Mouse (Mus musculus): Measurements from ENCODE around the gene Pex19. TPM values are rescaled to one million over a fixed set of nuclear protein-coding genes. Genes with fewer than 3 reads are reported as not detected.

Pex19 gene
- total and polyA plus RNA-seq, 2 experiments = 92.5 to 113 TPM

GRCm38 (mm10) chr1:172173181-172173580 lies 46.6 kb downstream of the Pex19 start:
- no peak overlapping the region for H3K9ac ChIP-seq (ENCODE audit: low read depth, low read length)
- no peak overlapping the region for H3K4me3 ChIP-seq (ENCODE audit: insufficient read depth, low read depth, low read length)
- peaks cover 79% of the 10 kb centered on the region for H3K36me3 ChIP-seq (ENCODE audit: control insufficient read depth, insufficient read depth, low read length)
- WGBS = 91% methylated on average over 5 of the region's 5 CpGs
- H3K4me1 ChIP-seq (ENCODE audit: control insufficient read depth, insufficient read depth, low read length) = no peaks in the 10 kb centered on the region
- TF ChIP-seq POLR2A (IDR thresholded peaks at IDR 0.05; ENCODE audit: extremely low read depth, insufficient read depth, low read length) (no peak), CTCF (IDR thresholded peaks at IDR 0.05; ENCODE audit: low read depth, low read length) (no peak)
- peaks cover 20% of the 10 kb centered on the region for H3K79me2 ChIP-seq (ENCODE audit: control insufficient read depth, insufficient read depth, low read length)
- H3K27me3 ChIP-seq (ENCODE audit: control insufficient read depth, insufficient read depth, low read length) = no peaks in the 10 kb centered on the region
- no peak overlapping the region for H3K27ac ChIP-seq (replicated peaks; ENCODE audit: insufficient read depth, low read depth, low read length)
- DNase-seq (ENCODE audit: extremely low read depth, low read depth, low spot score) = no peak

- Histone ChIP-seq H3K4me3 (ENCODE audit: insufficient read depth, low read depth, low read length) (no peak overlapping the region), H3K27me3 (ENCODE audit: control insufficient read depth, insufficient read depth, low read length) (no peaks in the 10 kb centered on the region), H3K4me1 (ENCODE audit: control insufficient read depth, insufficient read depth, low read length) (no peaks in the 10 kb centered on the region), H3K36me3 (ENCODE audit: control insufficient read depth, insufficient read depth, low read length) (peaks cover 76% of the 10 kb centered on the region), H3K79me2 (ENCODE audit: control insufficient read depth, insufficient read depth, low read length) (0 out of 2 replicates have a peak, but pooled peaks cover 4% of the 10 kb centered on the region), H3K9ac (ENCODE audit: low read depth, low read length) (no peak overlapping the region), H3K27ac (replicated peaks; ENCODE audit: insufficient read depth, low read depth, low read length) (no peak overlapping the region)
- TF ChIP-seq POLR2A (IDR thresholded peaks at IDR 0.05; ENCODE audit: extremely low read depth, insufficient read depth, low read length) (no peak), CTCF (IDR thresholded peaks at IDR 0.05; ENCODE audit: low read depth, low read length) (no peak)
- peak; percentile 38 for DNase-seq (ENCODE audit: extremely low read depth, low read depth, low spot score)
- 60% methylated on average over 7 of the region's 7 CpGs for WGBS
Measured at GRCm38 (mm10) chr1:172177791-172178190, 51.2 kb downstream of the Pex19 start.

DNA sequence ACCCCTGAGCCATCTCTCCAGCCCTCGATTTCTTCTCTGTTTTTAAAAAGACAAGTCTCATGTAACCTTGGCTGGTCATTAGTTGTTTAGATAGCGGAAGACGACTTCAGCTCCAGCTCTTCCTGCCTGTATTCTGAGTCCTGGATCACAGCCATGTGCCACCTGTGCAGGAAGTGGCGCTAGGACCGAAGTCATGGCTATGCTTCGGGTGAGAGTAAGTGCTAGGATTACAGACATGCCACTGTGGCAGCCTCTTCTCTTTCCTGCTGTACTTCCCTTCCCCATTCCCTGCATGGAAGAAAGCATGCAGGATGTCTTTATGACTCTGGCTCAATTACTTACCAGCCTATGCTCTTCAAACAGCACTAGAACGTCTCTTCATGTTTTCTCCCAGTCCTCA lies 52.5 kb downstream of the Pex19 start:
- DNase-seq (ENCODE audit: extremely low read depth, low read depth, low spot score) = no peak
- 67% methylated on average over 7 of the region's 7 CpGs for WGBS

GRCm38 (mm10) chr1:172180881-172181280 lies 54.3 kb downstream of the Pex19 start:
- Histone ChIP-seq H3K27ac (replicated peaks; ENCODE audit: insufficient read depth, low read depth, low read length) (no peak overlapping the region), H3K9ac (ENCODE audit: low read depth, low read length) (no peak overlapping the region), H3K4me1 (ENCODE audit: control insufficient read depth, insufficient read depth, low read length) (no peaks in the 10 kb centered on the region), H3K4me3 (ENCODE audit: insufficient read depth, low read depth, low read length) (no peak overlapping the region), H3K27me3 (ENCODE audit: control insufficient read depth, insufficient read depth, low read length) (no peaks in the 10 kb centered on the region), H3K36me3 (ENCODE audit: control insufficient read depth, insufficient read depth, low read length) (peaks cover 64% of the 10 kb centered on the region), H3K79me2 (ENCODE audit: control insufficient read depth, insufficient read depth, low read length) (no peaks in the 10 kb centered on the region; the same call in 1 of the 2 replicates)
- no peak for DNase-seq (ENCODE audit: extremely low read depth, low read depth, low spot score)
- TF ChIP-seq POLR2A (IDR thresholded peaks at IDR 0.05; ENCODE audit: extremely low read depth, insufficient read depth, low read length) (no peak), CTCF (IDR thresholded peaks at IDR 0.05; ENCODE audit: low read depth, low read length) (no peak)
- 80% methylated on average over 4 of the region's 4 CpGs for WGBS

More for the DNA sequence above, 52.5 kb downstream of the Pex19 start:
- Histone ChIP-seq H3K27me3 (ENCODE audit: control insufficient read depth, insufficient read depth, low read length) (no peaks in the 10 kb centered on the region), H3K36me3 (ENCODE audit: control insufficient read depth, insufficient read depth, low read length) (peaks cover 69% of the 10 kb centered on the region), H3K9ac (ENCODE audit: low read depth, low read length) (no peak overlapping the region), H3K79me2 (ENCODE audit: control insufficient read depth, insufficient read depth, low read length) (no peaks in the 10 kb centered on the region), H3K27ac (replicated peaks; ENCODE audit: insufficient read depth, low read depth, low read length) (no peak overlapping the region), H3K4me3 (ENCODE audit: insufficient read depth, low read depth, low read length) (no peak overlapping the region), H3K4me1 (ENCODE audit: control insufficient read depth, insufficient read depth, low read length) (no peaks in the 10 kb centered on the region)
- TF ChIP-seq POLR2A (IDR thresholded peaks at IDR 0.05; ENCODE audit: extremely low read depth, insufficient read depth, low read length) (no peak), CTCF (IDR thresholded peaks at IDR 0.05; ENCODE audit: low read depth, low read length) (no peak)

- Histone ChIP-seq H3K27me3 (ENCODE audit: control insufficient read depth, insufficient read depth, low read length) (no peaks in the 10 kb centered on the region), H3K4me1 (ENCODE audit: control insufficient read depth, insufficient read depth, low read length) (no peaks in the 10 kb centered on the region), H3K4me3 (ENCODE audit: insufficient read depth, low read depth, low read length) (no peak overlapping the region), H3K9ac (ENCODE audit: low read depth, low read length) (no peak overlapping the region), H3K36me3 (ENCODE audit: control insufficient read depth, insufficient read depth, low read length) (peaks cover 68% of the 10 kb centered on the region), H3K79me2 (ENCODE audit: control insufficient read depth, insufficient read depth, low read length) (no peaks in the 10 kb centered on the region; the same call in 1 of the 2 replicates), H3K27ac (replicated peaks; ENCODE audit: insufficient read depth, low read depth, low read length) (no peak overlapping the region)
- no peak for DNase-seq (ENCODE audit: extremely low read depth, low read depth, low spot score)
- TF ChIP-seq POLR2A (IDR thresholded peaks at IDR 0.05; ENCODE audit: extremely low read depth, insufficient read depth, low read length) (no peak), CTCF (IDR thresholded peaks at IDR 0.05; ENCODE audit: low read depth, low read length) (no peak)
- 95% methylated on average over 3 of the region's 3 CpGs for WGBS
Measured at GRCm38 (mm10) chr1:172181777-172182176, 55.2 kb downstream of the Pex19 start.

GRCm38 (mm10) chr1:172183056-172183455 lies 56.5 kb downstream of the Pex19 start:
- TF ChIP-seq CTCF (IDR thresholded peaks at IDR 0.05; ENCODE audit: low read depth, low read length) (no peak), POLR2A (IDR thresholded peaks at IDR 0.05; ENCODE audit: extremely low read depth, insufficient read depth, low read length) (no peak)
- Histone ChIP-seq H3K27me3 (ENCODE audit: control insufficient read depth, insufficient read depth, low read length) (no peaks in the 10 kb centered on the region), H3K9ac (ENCODE audit: low read depth, low read length) (no peak overlapping the region), H3K79me2 (ENCODE audit: control insufficient read depth, insufficient read depth, low read length) (no peaks in the 10 kb centered on the region; the same call in 1 of the 2 replicates), H3K27ac (replicated peaks; ENCODE audit: insufficient read depth, low read depth, low read length) (no peak overlapping the region), H3K36me3 (ENCODE audit: control insufficient read depth, insufficient read depth, low read length) (peaks cover 72% of the 10 kb centered on the region), H3K4me3 (ENCODE audit: insufficient read depth, low read depth, low read length) (no peak overlapping the region), H3K4me1 (ENCODE audit: control insufficient read depth, insufficient read depth, low read length) (no peaks in the 10 kb centered on the region)
- DNase-seq (ENCODE audit: extremely low read depth, low read depth, low spot score) = no peak
- WGBS = 96% methylated on average over 6 of the region's 6 CpGs

Measured in liver, adult 2 months (tissue).